Mouse (Mus musculus): ENCODE data around the gene Aig1. TPM values are rescaled to one million over a fixed set of nuclear protein-coding genes. Genes with fewer than 3 reads are reported as not detected.
"Not testable (repeated sequence)": the region's sequence is repeated elsewhere in the genome, so short reads cannot be mapped to it uniquely, and the experiment has no call there.

The Aig1 gene
- total and polyA plus RNA-seq, 3 experiments: 0.13 TPM; not detected in 2

GRCm38 (mm10) chr10:13906261-13906741 is 37.5 kb upstream of the Aig1 start:
- Histone ChIP-seq H3K4me3 (ENCODE audit: control insufficient read depth in 1 of 2, insufficient read depth in 1 of 2, low read depth in 2 of 2, low read length in 2 of 2) (no peak overlapping the region), H3K9me3 (replicated peaks; ENCODE audit: insufficient read depth, low read length) (no peaks in the 10 kb centered on the region), H3K27me3 (ENCODE audit: control insufficient read depth in 1 of 2, insufficient read depth in 2 of 2, low read length in 2 of 2) (no peaks in the 10 kb centered on the region), H3K4me1 (ENCODE audit: control insufficient read depth in 1 of 2, insufficient read depth in 2 of 2, low read length in 2 of 2) (no peaks in the 10 kb centered on the region), H3K79me2 (ENCODE audit: control insufficient read depth, insufficient read depth, low read length, poor library complexity) (no peaks in the 10 kb centered on the region), H3K27ac (ENCODE audit: control insufficient read depth, low read depth, low read length) (no peak overlapping the region), H3K36me3 (ENCODE audit: control insufficient read depth in 1 of 2, insufficient read depth in 2 of 2, low read length in 2 of 2) (no peaks in the 10 kb centered on the region), H3K9ac (ENCODE audit: control insufficient read depth, low read depth, low read length, poor library complexity, severe bottlenecking) (no peak overlapping the region)
- DNase-seq (ENCODE audit: low read depth, low spot score): no peak
- no peak for TF ChIP-seq ZKSCAN1 (IDR thresholded peaks at IDR 0.05; ENCODE audit: low read depth, low read length)
- TF ChIP-seq UBTF (IDR thresholded peaks at IDR 0.05; ENCODE audit: borderline replicate concordance, insufficient read depth, low read depth, low read length): no peak
- TF ChIP-seq MXI1 (IDR thresholded peaks at IDR 0.05; ENCODE audit: low read depth, low read length): no peak
- no peak for TF ChIP-seq EP300 (IDR thresholded peaks at IDR 0.05; ENCODE audit: low read depth in 1 of 2, low read length in 2 of 2)
- no peak for TF ChIP-seq MEF2A (IDR thresholded peaks at IDR 0.05; ENCODE audit: extremely low read depth, insufficient replicate concordance, low read depth, low read length, poor library complexity, severe bottlenecking)
- TF ChIP-seq ETS1 (IDR thresholded peaks at IDR 0.05; ENCODE audit: low read depth, low read length): no peak
- no peak for TF ChIP-seq SMC3 (IDR thresholded peaks at IDR 0.05; ENCODE audit: low read depth, low read length)
- TF ChIP-seq GABPA (IDR thresholded peaks at IDR 0.05; ENCODE audit: low read depth, low read length): no peak
- no peak for TF ChIP-seq ZC3H11A (IDR thresholded peaks at IDR 0.05; ENCODE audit: low read depth, low read length)
- TF ChIP-seq HCFC1 (IDR thresholded peaks at IDR 0.05; ENCODE audit: low read depth, low read length): no peak
- TF ChIP-seq ZMIZ1 (IDR thresholded peaks at IDR 0.05; ENCODE audit: low read depth, low read length): no peak
- TF ChIP-seq SIN3A (IDR thresholded peaks at IDR 0.05; ENCODE audit: low read length): no peak
- no peak for TF ChIP-seq GATA1 (IDR thresholded peaks at IDR 0.05; ENCODE audit: low read depth, low read length)
- TF ChIP-seq CHD1 (IDR thresholded peaks at IDR 0.05; ENCODE audit: low read depth, low read length): no peak
- no peak for TF ChIP-seq MAZ (IDR thresholded peaks at IDR 0.05; ENCODE audit: low read depth, low read length)
- TF ChIP-seq TCF12 (IDR thresholded peaks at IDR 0.05; ENCODE audit: low read depth, low read length): no peak
- no peak for TF ChIP-seq ELF1 (IDR thresholded peaks at IDR 0.05; ENCODE audit: low read depth, low read length)
- no peak for TF ChIP-seq CHD2 (IDR thresholded peaks at IDR 0.05; ENCODE audit: low read length)

- DNase-seq (ENCODE audit: low read depth, low spot score): no peak
- no peak overlapping the region for H3K4me3 ChIP-seq (ENCODE audit: control insufficient read depth in 1 of 2, insufficient read depth in 1 of 2, low read depth in 2 of 2, low read length in 2 of 2)
- TF ChIP-seq E2F4 (IDR thresholded peaks at IDR 0.05; ENCODE audit: borderline replicate concordance, low read depth, low read length) (no peak), GABPA (IDR thresholded peaks at IDR 0.05; ENCODE audit: low read depth, low read length) (no peak), RCOR1 (IDR thresholded peaks at IDR 0.05; ENCODE audit: low read depth, low read length) (no peak), SMC3 (IDR thresholded peaks at IDR 0.05; ENCODE audit: low read depth, low read length) (no peak)
- no peaks in the 10 kb centered on the region for H3K27me3 ChIP-seq (ENCODE audit: control insufficient read depth in 1 of 2, insufficient read depth in 2 of 2, low read length in 2 of 2)
- H3K4me1 ChIP-seq (ENCODE audit: control insufficient read depth in 1 of 2, insufficient read depth in 2 of 2, low read length in 2 of 2): no peaks in the 10 kb centered on the region
- no peak overlapping the region for H3K27ac ChIP-seq (ENCODE audit: control insufficient read depth, low read depth, low read length)
- no peaks in the 10 kb centered on the region for H3K9me3 ChIP-seq (replicated peaks; ENCODE audit: insufficient read depth, low read length)
- H3K79me2 ChIP-seq (ENCODE audit: control insufficient read depth, insufficient read depth, low read length, poor library complexity): no peaks in the 10 kb centered on the region
- H3K9ac ChIP-seq (ENCODE audit: control insufficient read depth, low read depth, low read length, poor library complexity, severe bottlenecking): no peak overlapping the region
- H3K36me3 ChIP-seq (ENCODE audit: control insufficient read depth in 1 of 2, insufficient read depth in 2 of 2, low read length in 2 of 2): no peaks in the 10 kb centered on the region
Observed at GRCm38 (mm10) chr10:13905618-13906017, 36.8 kb upstream of the Aig1 start.

GRCm38 (mm10) chr10:13892762-13893161 is 24.0 kb upstream of the Aig1 start:
- H3K27me3 ChIP-seq (ENCODE audit: control insufficient read depth in 1 of 2, insufficient read depth in 2 of 2, low read length in 2 of 2); H3K36me3 ChIP-seq (ENCODE audit: control insufficient read depth in 1 of 2, insufficient read depth in 2 of 2, low read length in 2 of 2); H3K9ac ChIP-seq (ENCODE audit: control insufficient read depth, low read depth, low read length, poor library complexity, severe bottlenecking); DNase-seq (ENCODE audit: low read depth, low spot score); H3K79me2 ChIP-seq (ENCODE audit: control insufficient read depth, insufficient read depth, low read length, poor library complexity); H3K4me3 ChIP-seq (ENCODE audit: control insufficient read depth in 1 of 2, insufficient read depth in 1 of 2, low read depth in 2 of 2, low read length in 2 of 2); H3K4me1 ChIP-seq (ENCODE audit: control insufficient read depth in 1 of 2, insufficient read depth in 2 of 2, low read length in 2 of 2); H3K27ac ChIP-seq (ENCODE audit: control insufficient read depth, low read depth, low read length); H3K9me3 ChIP-seq (replicated peaks; ENCODE audit: insufficient read depth, low read length): not testable (repeated sequence)
